Mouse (Mus musculus): ENCODE data around the gene Ptgis.

The Ptgis gene

GRCm38 (mm10) chr2:167247823-167248222 lies 7.4 kb upstream of the Ptgis start:
- Histone ChIP-seq H3K4me3 (replicated peaks; ENCODE audit: low read length) (no peak overlapping the region), H3K4me1 (replicated peaks; ENCODE audit: low read depth, low read length) (peaks cover 39% of the 10 kb centered on the region), H3K9me3 (ENCODE audit: low read length) (peaks cover 6% of the 10 kb centered on the region), H3K36me3 (ENCODE audit: insufficient read depth, low read length) (no peaks in the 10 kb centered on the region), H3K27me3 (ENCODE audit: insufficient read depth, low read length) (no peaks in the 10 kb centered on the region)
- TF ChIP-seq CTCF (conservative IDR thresholded peaks at IDR 0.05; ENCODE audit: low read length) (no peak), POU5F1 (IDR thresholded peaks at IDR 0.05; ENCODE audit: borderline replicate concordance, low read length) (no peak), NANOG (IDR thresholded peaks at IDR 0.05; ENCODE audit: borderline replicate concordance, low read length) (no peak)

- TF ChIP-seq CTCF (conservative IDR thresholded peaks at IDR 0.05; ENCODE audit: low read length) (no peak), POU5F1 (IDR thresholded peaks at IDR 0.05; ENCODE audit: borderline replicate concordance, low read length) (no peak), NANOG (IDR thresholded peaks at IDR 0.05; ENCODE audit: borderline replicate concordance, low read length) (no peak)
- H3K4me3 ChIP-seq (replicated peaks; ENCODE audit: low read length) = no peak overlapping the region
- H3K4me1 ChIP-seq (replicated peaks; ENCODE audit: low read depth, low read length) = peaks cover 29% of the 10 kb centered on the region
- H3K36me3 ChIP-seq (ENCODE audit: insufficient read depth, low read length) = no peaks in the 10 kb centered on the region
- H3K9me3 ChIP-seq (ENCODE audit: low read length) = peaks cover 6% of the 10 kb centered on the region
- H3K27me3 ChIP-seq (ENCODE audit: insufficient read depth, low read length) = peaks cover 8% of the 10 kb centered on the region
These were observed 6.3 kb upstream of the Ptgis start for GRCm38 (mm10) chr2:167246704-167247103.

GRCm38 (mm10) chr2:167244892-167245291 lies 4.5 kb upstream of the Ptgis start:
- Histone ChIP-seq H3K4me3 (replicated peaks; ENCODE audit: low read length) (no peak overlapping the region), H3K36me3 (ENCODE audit: insufficient read depth, low read length) (no peaks in the 10 kb centered on the region), H3K27me3 (ENCODE audit: insufficient read depth, low read length) (peaks cover 25% of the 10 kb centered on the region), H3K9me3 (ENCODE audit: low read length) (peaks cover 6% of the 10 kb centered on the region), H3K4me1 (replicated peaks; ENCODE audit: low read depth, low read length) (peaks cover 23% of the 10 kb centered on the region)
- TF ChIP-seq POU5F1 (IDR thresholded peaks at IDR 0.05; ENCODE audit: borderline replicate concordance, low read length) (no peak), CTCF (conservative IDR thresholded peaks at IDR 0.05; ENCODE audit: low read length) (peak; percentile 74), NANOG (IDR thresholded peaks at IDR 0.05; ENCODE audit: borderline replicate concordance, low read length) (no peak)

- Histone ChIP-seq H3K9me3 (ENCODE audit: low read length) (peaks cover 6% of the 10 kb centered on the region), H3K27me3 (ENCODE audit: insufficient read depth, low read length) (peaks cover 34% of the 10 kb centered on the region), H3K4me1 (replicated peaks; ENCODE audit: low read depth, low read length) (peaks cover 17% of the 10 kb centered on the region), H3K36me3 (ENCODE audit: insufficient read depth, low read length) (no peaks in the 10 kb centered on the region), H3K4me3 (replicated peaks; ENCODE audit: low read length) (no peak overlapping the region)
- TF ChIP-seq NANOG (IDR thresholded peaks at IDR 0.05; ENCODE audit: borderline replicate concordance, low read length) = no peak
- TF ChIP-seq CTCF (conservative IDR thresholded peaks at IDR 0.05; ENCODE audit: low read length) = no peak
- TF ChIP-seq POU5F1 (IDR thresholded peaks at IDR 0.05; ENCODE audit: borderline replicate concordance, low read length) = no peak
These were observed 3.6 kb upstream of the Ptgis start for GRCm38 (mm10) chr2:167243831-167244563.

GRCm38 (mm10) chr2:167239262-167239661 lies 1.1 kb downstream of the Ptgis start:
- no peak overlapping the region for H3K4me3 ChIP-seq (replicated peaks; ENCODE audit: low read length)
- no peaks in the 10 kb centered on the region for H3K36me3 ChIP-seq (ENCODE audit: insufficient read depth, low read length)
- peaks cover 35% of the 10 kb centered on the region for H3K4me1 ChIP-seq (replicated peaks; ENCODE audit: low read depth, low read length)
- H3K27me3 ChIP-seq (ENCODE audit: insufficient read depth, low read length) = peaks cover 46% of the 10 kb centered on the region
- H3K9me3 ChIP-seq (ENCODE audit: low read length) = no peaks in the 10 kb centered on the region
- TF ChIP-seq POU5F1 (IDR thresholded peaks at IDR 0.05; ENCODE audit: borderline replicate concordance, low read length) (no peak), NANOG (IDR thresholded peaks at IDR 0.05; ENCODE audit: borderline replicate concordance, low read length) (no peak), CTCF (conservative IDR thresholded peaks at IDR 0.05; ENCODE audit: low read length) (no peak)

DNA sequence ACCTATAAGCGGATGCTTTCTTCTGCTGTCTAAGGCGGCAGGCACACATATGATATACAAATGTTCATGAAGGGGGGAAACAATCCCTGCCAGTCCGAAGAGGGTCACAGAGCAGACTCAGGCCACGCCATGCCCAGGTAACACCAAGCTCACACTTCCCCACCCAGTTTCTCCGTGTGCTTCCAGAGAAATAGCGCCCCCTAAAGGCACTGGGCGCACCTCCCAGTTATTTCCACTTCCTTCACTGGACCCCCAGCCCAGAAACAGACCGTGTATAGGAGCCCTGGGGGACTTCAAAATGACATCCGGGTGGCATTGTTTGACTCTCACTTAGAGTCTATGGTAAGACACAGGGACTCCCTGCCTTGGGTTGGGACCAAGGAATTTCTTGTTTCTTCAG lies 3.2 kb downstream of the Ptgis start:
- H3K9me3 ChIP-seq (ENCODE audit: low read length) = no peaks in the 10 kb centered on the region
- H3K36me3 ChIP-seq (ENCODE audit: insufficient read depth, low read length) = no peaks in the 10 kb centered on the region
- H3K27me3 ChIP-seq (ENCODE audit: insufficient read depth, low read length) = peaks cover 43% of the 10 kb centered on the region
- H3K4me1 ChIP-seq (replicated peaks; ENCODE audit: low read depth, low read length) = peaks cover 53% of the 10 kb centered on the region
- H3K4me3 ChIP-seq (replicated peaks; ENCODE audit: low read length) = no peak overlapping the region
- peak; percentile 88 for TF ChIP-seq CTCF (conservative IDR thresholded peaks at IDR 0.05; ENCODE audit: low read length)
- TF ChIP-seq POU5F1 (IDR thresholded peaks at IDR 0.05; ENCODE audit: borderline replicate concordance, low read length) = no peak

DNA sequence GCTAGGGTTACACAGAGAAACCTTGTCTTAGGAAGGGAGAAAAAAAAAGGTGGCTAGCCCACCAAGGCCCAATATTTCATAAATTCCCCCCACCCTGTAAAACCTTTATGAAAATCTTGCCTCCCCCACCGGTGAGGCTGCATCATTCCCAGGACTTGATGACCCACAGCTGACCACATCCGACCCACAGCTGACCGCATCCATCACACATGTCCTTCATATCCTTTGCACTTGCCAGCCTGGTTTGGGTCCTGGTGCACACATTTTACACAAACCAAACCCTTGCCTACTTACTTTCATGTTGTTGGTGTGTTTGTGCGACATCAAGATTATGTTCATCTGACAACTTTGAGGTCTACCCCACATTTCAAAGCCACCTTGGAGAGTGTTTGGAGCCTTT lies 4.2 kb downstream of the Ptgis start:
- H3K4me1 ChIP-seq (replicated peaks; ENCODE audit: low read depth, low read length) = peaks cover 63% of the 10 kb centered on the region
- peaks cover 33% of the 10 kb centered on the region for H3K27me3 ChIP-seq (ENCODE audit: insufficient read depth, low read length)
- no peak overlapping the region for H3K4me3 ChIP-seq (replicated peaks; ENCODE audit: low read length)
- no peaks in the 10 kb centered on the region for H3K9me3 ChIP-seq (ENCODE audit: low read length)
- no peak for TF ChIP-seq CTCF (conservative IDR thresholded peaks at IDR 0.05; ENCODE audit: low read length)
- no peak for TF ChIP-seq NANOG (IDR thresholded peaks at IDR 0.05; ENCODE audit: borderline replicate concordance, low read length)
- TF ChIP-seq POU5F1 (IDR thresholded peaks at IDR 0.05; ENCODE audit: borderline replicate concordance, low read length) = no peak
- no peaks in the 10 kb centered on the region for H3K36me3 ChIP-seq (ENCODE audit: insufficient read depth, low read length)

DNA sequence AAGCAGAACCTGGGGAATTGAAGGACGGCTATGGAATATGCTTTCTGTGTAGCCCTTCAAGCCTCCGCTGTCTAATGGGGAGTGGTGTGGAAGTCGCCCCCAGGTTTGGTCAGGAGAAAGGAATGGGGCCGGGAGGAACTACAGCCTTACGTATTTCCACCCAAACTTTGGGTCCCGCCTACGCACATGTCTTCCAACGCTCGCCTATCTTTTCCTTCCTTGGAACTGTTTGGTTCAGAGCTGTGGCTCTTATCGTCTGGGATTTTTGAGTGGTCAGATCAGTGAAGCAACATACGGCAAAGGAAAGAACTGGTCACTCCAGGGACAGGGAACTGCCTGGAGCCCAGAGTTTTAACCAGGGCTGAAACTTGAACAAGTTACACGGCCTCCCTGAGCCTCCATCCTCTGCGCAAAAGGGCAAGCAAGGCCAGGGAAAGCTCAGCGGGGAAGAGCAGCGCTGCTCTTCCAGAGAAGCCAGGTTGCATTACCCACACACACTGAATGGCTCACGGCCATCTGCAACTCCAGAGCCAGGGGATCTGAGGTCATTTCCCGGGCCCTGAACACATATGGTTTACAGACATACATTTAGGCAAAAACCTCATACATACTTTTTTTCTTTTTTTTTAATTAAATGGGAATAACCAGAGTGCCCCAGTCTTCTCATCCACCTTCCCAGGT lies 4.9 kb downstream of the Ptgis start:
- Histone ChIP-seq H3K9me3 (ENCODE audit: low read length) (no peaks in the 10 kb centered on the region), H3K36me3 (ENCODE audit: insufficient read depth, low read length) (no peaks in the 10 kb centered on the region), H3K27me3 (ENCODE audit: insufficient read depth, low read length) (peaks cover 26% of the 10 kb centered on the region), H3K4me3 (replicated peaks; ENCODE audit: low read length) (peak overlapping the region; percentile 52), H3K4me1 (replicated peaks; ENCODE audit: low read depth, low read length) (peaks cover 64% of the 10 kb centered on the region)
- TF ChIP-seq NANOG (IDR thresholded peaks at IDR 0.05; ENCODE audit: borderline replicate concordance, low read length) = no peak
- no peak for TF ChIP-seq POU5F1 (IDR thresholded peaks at IDR 0.05; ENCODE audit: borderline replicate concordance, low read length)
- TF ChIP-seq CTCF (conservative IDR thresholded peaks at IDR 0.05; ENCODE audit: low read length) = no peak
